Mouse (Mus musculus): ENCODE measurements around the gene Ankrd28.

Gene Ankrd28

GRCm38 (mm10) chr14:31665566-31665940 is 164.9 kb downstream of the Ankrd28 start:
- DNase-seq (ENCODE audit: low spot score), result no peak

- DNase-seq (ENCODE audit: low spot score), result no peak
Measured at GRCm38 (mm10) chr14:31664903-31665565, 165.4 kb downstream of the Ankrd28 start.

GRCm38 (mm10) chr14:31664100-31664902 is 166.2 kb downstream of the Ankrd28 start:
- DNase-seq (ENCODE audit: low spot score), result no peak

GRCm38 (mm10) chr14:31663376-31664099 is 166.9 kb downstream of the Ankrd28 start:
- DNase-seq (ENCODE audit: low spot score), result no peak

- peak; percentile 82 for DNase-seq (ENCODE audit: low spot score)
Measured at GRCm38 (mm10) chr14:31662555-31663211, 167.8 kb downstream of the Ankrd28 start.

GRCm38 (mm10) chr14:31661671-31662554 is 168.5 kb downstream of the Ankrd28 start:
- peak; percentile 78 for DNase-seq (ENCODE audit: low spot score)

- no peak for DNase-seq (ENCODE audit: low spot score)
Measured at GRCm38 (mm10) chr14:31660312-31661093, 169.9 kb downstream of the Ankrd28 start.

GRCm38 (mm10) chr14:31659501-31660181 is 170.8 kb downstream of the Ankrd28 start:
- peak; percentile 59 for DNase-seq (ENCODE audit: low spot score)

- no peak for DNase-seq (ENCODE audit: low spot score)
Measured at GRCm38 (mm10) chr14:31658126-31658680, 172.2 kb downstream of the Ankrd28 start.

GRCm38 (mm10) chr14:31656857-31657645 is 173.4 kb downstream of the Ankrd28 start:
- peak; percentile 83 for DNase-seq (ENCODE audit: low spot score)

GRCm38 (mm10) chr14:31656386-31656785 is 174.1 kb downstream of the Ankrd28 start:
- no peak for DNase-seq (ENCODE audit: low spot score)

- DNase-seq (ENCODE audit: low spot score), result no peak
Measured at GRCm38 (mm10) chr14:31655406-31655805, 175.0 kb downstream of the Ankrd28 start.

GRCm38 (mm10) chr14:31654816-31655215 is 175.6 kb downstream of the Ankrd28 start:
- no peak for DNase-seq (ENCODE audit: low spot score)

GRCm38 (mm10) chr14:31653101-31653875 is 177.2 kb downstream of the Ankrd28 start:
- no peak for DNase-seq (ENCODE audit: low spot score)

GRCm38 (mm10) chr14:31652624-31653023 is 177.8 kb downstream of the Ankrd28 start:
- DNase-seq (ENCODE audit: low spot score), result no peak

GRCm38 (mm10) chr14:31652106-31652505 is 178.3 kb downstream of the Ankrd28 start:
- DNase-seq (ENCODE audit: low spot score), result no peak

- DNase-seq (ENCODE audit: low spot score), result no peak
Measured at GRCm38 (mm10) chr14:31651206-31651605, 179.2 kb downstream of the Ankrd28 start.

- DNase-seq (ENCODE audit: low spot score), result no peak
Measured at GRCm38 (mm10) chr14:31650347-31650746, 180.1 kb downstream of the Ankrd28 start.

Data from testis, postnatal 10 days (tissue).